Mouse (Mus musculus): ENCODE results near the gene Msx2. TPM values are rescaled to one million over a fixed set of nuclear protein-coding genes. Genes with fewer than 3 reads are reported as not detected.

The Msx2 gene
- polyA plus RNA-seq, 1 experiment from 2014 or later, result 20.2 TPM

GRCm38 (mm10) chr13:53462649-53462970 lies 10.3 kb downstream of the Msx2 start:
- Histone ChIP-seq H3K4me2 (ENCODE audit: low read depth) (peak overlapping the region; percentile 46), H3K27ac (ENCODE audit: low read depth, low read length) (peak overlapping the region; percentile 79), H3K4me1 (ENCODE audit: control insufficient read depth, insufficient read depth, low read length) (peaks cover 30% of the 10 kb centered on the region), H3K9me3 (ENCODE audit: control insufficient read depth, low read length) (no peaks in the 10 kb centered on the region), H3K4me3 (ENCODE audit: low read depth, low read length) (peak overlapping the region; percentile 22), H3K27me3 (ENCODE audit: control insufficient read depth, insufficient read depth, low read length) (peaks cover 50% of the 10 kb centered on the region), H3K36me3 (ENCODE audit: control insufficient read depth, insufficient read depth, low read length) (no peaks in the 10 kb centered on the region), H3K9ac (ENCODE audit: low read length) (peak overlapping the region; percentile 8; the same call in 1 of the 2 replicates)
- no peak for ATAC-seq (ENCODE audit: insufficient read depth, low FRiP score, low TSS enrichment)
- WGBS, result under 1% methylated on average over 15 of the region's 15 CpGs
- no peak for DNase-seq (ENCODE audit: low spot score)

GRCm38 (mm10) chr13:53461855-53462648 lies 10.8 kb downstream of the Msx2 start:
- peak overlapping the region; percentile 8; the same call in 1 of the 2 replicates for H3K9ac ChIP-seq (ENCODE audit: low read length)
- no peaks in the 10 kb centered on the region for H3K36me3 ChIP-seq (ENCODE audit: control insufficient read depth, insufficient read depth, low read length)
- H3K27ac ChIP-seq (ENCODE audit: low read depth, low read length), result peak overlapping the region; percentile 79
- H3K4me1 ChIP-seq (ENCODE audit: control insufficient read depth, insufficient read depth, low read length), result peaks cover 30% of the 10 kb centered on the region
- H3K27me3 ChIP-seq (ENCODE audit: control insufficient read depth, insufficient read depth, low read length), result peaks cover 50% of the 10 kb centered on the region
- peak overlapping the region; percentile 22 for H3K4me3 ChIP-seq (ENCODE audit: low read depth, low read length)
- WGBS, result under 1% methylated on average over 51 of the region's 51 CpGs
- DNase-seq (ENCODE audit: low spot score), result peak; percentile 76
- ATAC-seq (ENCODE audit: insufficient read depth, low FRiP score, low TSS enrichment), result peak; percentile 58
- H3K9me3 ChIP-seq (ENCODE audit: control insufficient read depth, low read length), result no peaks in the 10 kb centered on the region
- H3K4me2 ChIP-seq (ENCODE audit: low read depth), result peak overlapping the region; percentile 46

GRCm38 (mm10) chr13:53461346-53461745 lies 11.5 kb downstream of the Msx2 start:
- no peak for ATAC-seq (ENCODE audit: insufficient read depth, low FRiP score, low TSS enrichment)
- Histone ChIP-seq H3K4me3 (ENCODE audit: low read depth, low read length) (no peak overlapping the region), H3K9ac (ENCODE audit: low read length) (no peak overlapping the region), H3K4me1 (ENCODE audit: control insufficient read depth, insufficient read depth, low read length) (peaks cover 30% of the 10 kb centered on the region), H3K27me3 (ENCODE audit: control insufficient read depth, insufficient read depth, low read length) (peaks cover 47% of the 10 kb centered on the region), H3K9me3 (ENCODE audit: control insufficient read depth, low read length) (no peaks in the 10 kb centered on the region), H3K27ac (ENCODE audit: low read depth, low read length) (no peak overlapping the region), H3K4me2 (ENCODE audit: low read depth) (no peak overlapping the region; the same call in 1 of the 2 replicates), H3K36me3 (ENCODE audit: control insufficient read depth, insufficient read depth, low read length) (no peaks in the 10 kb centered on the region)
- no peak for DNase-seq (ENCODE audit: low spot score)
- WGBS, result 14% methylated on average over 2 of the region's 2 CpGs

GRCm38 (mm10) chr13:53458766-53459165 lies 14.1 kb downstream of the Msx2 start:
- Histone ChIP-seq H3K36me3 (ENCODE audit: control insufficient read depth, insufficient read depth, low read length) (no peaks in the 10 kb centered on the region), H3K9me3 (ENCODE audit: control insufficient read depth, low read length) (no peaks in the 10 kb centered on the region), H3K4me2 (ENCODE audit: low read depth) (no peak overlapping the region), H3K4me1 (ENCODE audit: control insufficient read depth, insufficient read depth, low read length) (peaks cover 16% of the 10 kb centered on the region), H3K27me3 (ENCODE audit: control insufficient read depth, insufficient read depth, low read length) (peaks cover 25% of the 10 kb centered on the region), H3K27ac (ENCODE audit: low read depth, low read length) (no peak overlapping the region), H3K4me3 (ENCODE audit: low read depth, low read length) (no peak overlapping the region), H3K9ac (ENCODE audit: low read length) (no peak overlapping the region)
- no peak for ATAC-seq (ENCODE audit: insufficient read depth, low FRiP score, low TSS enrichment)
- DNase-seq (ENCODE audit: low spot score), result no peak
- 62% methylated on average over 4 of the region's 4 CpGs for WGBS

- 9% methylated on average over 21 of the region's 21 CpGs for WGBS
- Histone ChIP-seq H3K9me3 (ENCODE audit: control insufficient read depth, low read length) (no peaks in the 10 kb centered on the region), H3K36me3 (ENCODE audit: control insufficient read depth, insufficient read depth, low read length) (no peaks in the 10 kb centered on the region), H3K9ac (ENCODE audit: low read length) (peak overlapping the region; percentile 35), H3K4me2 (ENCODE audit: low read depth) (peak overlapping the region; percentile 40), H3K27me3 (ENCODE audit: control insufficient read depth, insufficient read depth, low read length) (no peaks in the 10 kb centered on the region), H3K4me3 (ENCODE audit: low read depth, low read length) (peak overlapping the region; percentile 1; the same call in 1 of the 2 replicates), H3K27ac (ENCODE audit: low read depth, low read length) (no peak overlapping the region), H3K4me1 (ENCODE audit: control insufficient read depth, insufficient read depth, low read length) (no peaks in the 10 kb centered on the region)
- peak; percentile 56 for DNase-seq (ENCODE audit: low spot score)
- no peak for ATAC-seq (ENCODE audit: insufficient read depth, low FRiP score, low TSS enrichment)
Observed at GRCm38 (mm10) chr13:53454794-53455672, 17.8 kb downstream of the Msx2 start.

- Histone ChIP-seq H3K9ac (ENCODE audit: low read length) (no peak overlapping the region), H3K36me3 (ENCODE audit: control insufficient read depth, insufficient read depth, low read length) (no peaks in the 10 kb centered on the region), H3K4me3 (ENCODE audit: low read depth, low read length) (no peak overlapping the region), H3K9me3 (ENCODE audit: control insufficient read depth, low read length) (no peaks in the 10 kb centered on the region), H3K4me2 (ENCODE audit: low read depth) (no peak overlapping the region), H3K4me1 (ENCODE audit: control insufficient read depth, insufficient read depth, low read length) (no peaks in the 10 kb centered on the region), H3K27me3 (ENCODE audit: control insufficient read depth, insufficient read depth, low read length) (no peaks in the 10 kb centered on the region), H3K27ac (ENCODE audit: low read depth, low read length) (no peak overlapping the region)
- ATAC-seq (ENCODE audit: insufficient read depth, low FRiP score, low TSS enrichment) (no peak), DNase-seq (ENCODE audit: low spot score) (no peak)
- WGBS, result 79% methylated on average over 3 of the region's 3 CpGs
Observed at GRCm38 (mm10) chr13:53453927-53454326, 18.9 kb downstream of the Msx2 start.

- Histone ChIP-seq H3K27me3 (ENCODE audit: control insufficient read depth, insufficient read depth, low read length) (no peaks in the 10 kb centered on the region), H3K9me3 (ENCODE audit: control insufficient read depth, low read length) (no peaks in the 10 kb centered on the region), H3K4me1 (ENCODE audit: control insufficient read depth, insufficient read depth, low read length) (no peaks in the 10 kb centered on the region), H3K4me3 (ENCODE audit: low read depth, low read length) (no peak overlapping the region), H3K36me3 (ENCODE audit: control insufficient read depth, insufficient read depth, low read length) (no peaks in the 10 kb centered on the region), H3K27ac (ENCODE audit: low read depth, low read length) (no peak overlapping the region), H3K9ac (ENCODE audit: low read length) (no peak overlapping the region), H3K4me2 (ENCODE audit: low read depth) (no peak overlapping the region)
- ATAC-seq (ENCODE audit: insufficient read depth, low FRiP score, low TSS enrichment) (no peak), DNase-seq (ENCODE audit: low spot score) (no peak)
- WGBS, result 15% methylated on average over 5 of the region's 6 CpGs
Observed at GRCm38 (mm10) chr13:53447609-53448008, 25.3 kb downstream of the Msx2 start.

- Histone ChIP-seq H3K9ac (ENCODE audit: low read length) (no peak overlapping the region), H3K27ac (ENCODE audit: low read depth, low read length) (no peak overlapping the region), H3K9me3 (ENCODE audit: control insufficient read depth, low read length) (no peaks in the 10 kb centered on the region), H3K4me3 (ENCODE audit: low read depth, low read length) (no peak overlapping the region), H3K4me2 (ENCODE audit: low read depth) (no peak overlapping the region), H3K4me1 (ENCODE audit: control insufficient read depth, insufficient read depth, low read length) (no peaks in the 10 kb centered on the region), H3K27me3 (ENCODE audit: control insufficient read depth, insufficient read depth, low read length) (no peaks in the 10 kb centered on the region), H3K36me3 (ENCODE audit: control insufficient read depth, insufficient read depth, low read length) (no peaks in the 10 kb centered on the region)
- no peak for ATAC-seq (ENCODE audit: insufficient read depth, low FRiP score, low TSS enrichment)
- DNase-seq (ENCODE audit: low spot score), result peak; percentile 43
- 37% methylated on average over 3 of the region's 3 CpGs for WGBS
Observed at GRCm38 (mm10) chr13:53443602-53444001, 29.3 kb downstream of the Msx2 start.

Data from neural tube, embryonic 11.5 days (tissue).